Mouse (Mus musculus) forebrain, embryonic 13.5 days (tissue): Measurements from ENCODE around the gene Ubac2. TPM values are rescaled to one million over a fixed set of nuclear protein-coding genes. Genes with fewer than 3 reads are reported as not detected.

Source experiments
- ATAC-seq: fragments of 200-750 bp; cut with Nextera tagmentation; 2 replicates; pipeline ENCODE4 v1.8.0; 2017
- H3K27ac ChIP-seq: fragments of 300-500 bp; sonication (generic); 2 replicates; pipeline ENCODE4 v1.5.1; 2015; ENCODE audit warnings: inconsistent platforms, mild to moderate bottlenecking, moderate library complexity
- H3K27me3 ChIP-seq: fragments of 300-500 bp; sonication (generic); 2 replicates; pipeline ENCODE4 v1.6.1; 2015; ENCODE audit warnings: mild to moderate bottlenecking, inconsistent platforms
- H3K36me3 ChIP-seq: fragments of 300-500 bp; sonication (generic); 2 replicates; pipeline ENCODE4 v1.6.1; 2015; ENCODE audit warnings: mild to moderate bottlenecking, inconsistent platforms; ENCODE audit not compliant: poor library complexity, severe bottlenecking
- H3K4me1 ChIP-seq: fragments of 300-500 bp; sonication (generic); 2 replicates; pipeline ENCODE4 v1.6.1; 2015; ENCODE audit warnings: inconsistent platforms
- H3K4me2 ChIP-seq: fragments of 300-500 bp; sonication (generic); 2 replicates; pipeline ENCODE4 v1.6.1; 2015; ENCODE audit warnings: inconsistent platforms, mild to moderate bottlenecking, moderate library complexity
- H3K4me3 ChIP-seq: fragments of 300-500 bp; sonication (generic); 2 replicates; pipeline ENCODE4 v1.5.1; 2015; ENCODE audit warnings: mild to moderate bottlenecking, inconsistent platforms
- H3K9ac ChIP-seq: fragments of 300-500 bp; sonication (generic); 2 replicates; pipeline ENCODE4 v1.6.1; 2015; ENCODE audit warnings: mild to moderate bottlenecking, inconsistent platforms
- H3K9me3 ChIP-seq: fragments of 300-500 bp; sonication (generic); replicated peaks from 2 replicates; pipeline ENCODE4 v1.6.1; 2016; ENCODE audit warnings: inconsistent platforms
- WGBS: fragments of 180-500 bp; shearing (Covaris S2); methylation state at CpG from one replicate; pipeline ENCODE4 v1.1.7; 2015; 5-methylcytosine and 5-hydroxymethylcytosine counted together
- polyA plus RNA-seq: library from polyadenylated mRNA; unstranded; fragments of >200 nt; fragmentation: Nextera tagmentation; extraction: Ambion mirVana; gene quantifications from 2 replicates; pipeline ENCODE4 v1.2.1, GENCODE M21; 2015

The Ubac2 gene
- polyA plus RNA-seq, 1 experiment from 2014 or later: 56.4 TPM

DNA sequence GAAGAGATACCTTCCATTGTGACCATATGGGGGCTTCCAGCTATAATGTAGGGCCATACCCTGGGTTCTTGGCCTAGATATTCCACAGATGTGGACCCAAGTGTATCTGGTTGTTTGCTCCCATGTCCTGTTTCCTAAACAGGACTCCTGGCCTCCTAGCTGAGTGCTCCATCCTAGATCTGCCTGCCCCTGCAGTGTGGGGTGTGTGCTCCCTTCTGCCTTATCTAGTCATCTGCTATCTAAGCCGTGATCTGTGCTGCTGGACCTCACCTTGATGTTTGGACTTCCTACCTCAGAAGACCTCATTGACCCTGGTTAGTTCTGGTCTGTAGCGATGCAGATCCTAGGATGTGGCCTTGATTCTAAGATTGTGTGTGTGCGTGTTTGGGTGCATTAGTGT is 111.4 kb downstream of the Ubac2 start:
- Histone ChIP-seq H3K4me1 (no peaks in the 10 kb centered on the region), H3K27ac (no peak overlapping the region), H3K27me3 (no peaks in the 10 kb centered on the region), H3K9ac (no peak overlapping the region), H3K4me2 (no peak overlapping the region), H3K36me3 (peaks cover 9% of the 10 kb centered on the region), H3K9me3 (no peaks in the 10 kb centered on the region), H3K4me3 (no peak overlapping the region)
- 95% methylated on average over 3 of the region's 3 CpGs for WGBS
- ATAC-seq: no peak

DNA sequence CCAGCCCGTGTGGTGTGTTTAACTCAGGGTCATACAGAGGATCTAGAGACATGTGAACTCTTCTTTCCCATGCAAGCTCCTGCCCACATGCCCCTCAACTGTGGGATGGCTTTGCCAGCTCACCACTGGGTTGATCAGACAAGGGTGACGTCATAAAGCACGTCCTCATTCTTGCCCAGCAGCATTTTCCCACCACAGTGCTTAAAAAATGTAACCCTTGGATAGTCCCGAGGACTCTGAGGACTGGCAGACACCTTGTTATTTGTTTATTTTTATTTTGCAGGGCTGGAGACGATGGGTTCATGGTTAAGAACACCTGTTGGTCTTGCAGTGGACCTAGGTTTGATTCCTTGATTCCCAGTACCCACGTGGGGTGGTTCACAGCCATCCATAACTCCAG is 112.5 kb downstream of the Ubac2 start:
- H3K27me3 ChIP-seq: no peaks in the 10 kb centered on the region
- H3K4me3 ChIP-seq: no peak overlapping the region
- 89% methylated on average over 6 of the region's 6 CpGs for WGBS
- no peak overlapping the region for H3K9ac ChIP-seq
- no peaks in the 10 kb centered on the region for H3K4me1 ChIP-seq
- peaks cover 19% of the 10 kb centered on the region for H3K36me3 ChIP-seq
- H3K4me2 ChIP-seq: no peak overlapping the region
- no peaks in the 10 kb centered on the region for H3K9me3 ChIP-seq
- no peak overlapping the region for H3K27ac ChIP-seq
- no peak for ATAC-seq

DNA sequence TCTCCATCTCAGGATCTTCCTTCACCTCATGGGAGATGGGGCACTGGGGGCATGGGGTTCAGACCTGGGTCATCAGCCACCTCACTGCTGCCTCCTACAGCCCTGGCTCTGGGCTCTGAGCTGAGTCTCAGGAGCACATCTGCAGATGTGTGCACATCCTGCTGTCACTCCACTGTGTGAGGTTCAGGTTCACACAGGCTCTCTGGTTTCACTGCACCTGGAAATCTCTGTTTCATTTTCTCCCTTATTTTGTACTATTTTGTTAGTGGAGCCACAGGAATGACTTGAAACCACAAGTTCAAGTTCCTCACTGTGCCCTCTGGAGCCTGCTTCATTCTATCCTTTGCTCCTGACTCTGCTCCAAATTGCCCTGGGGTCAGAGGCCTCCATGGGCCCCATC is 113.5 kb downstream of the Ubac2 start:
- Histone ChIP-seq H3K27me3 (no peaks in the 10 kb centered on the region), H3K4me3 (no peak overlapping the region), H3K9me3 (no peaks in the 10 kb centered on the region), H3K4me1 (no peaks in the 10 kb centered on the region), H3K4me2 (no peak overlapping the region), H3K36me3 (peaks cover 26% of the 10 kb centered on the region), H3K9ac (no peak overlapping the region), H3K27ac (no peak overlapping the region)
- no peak for ATAC-seq

DNA sequence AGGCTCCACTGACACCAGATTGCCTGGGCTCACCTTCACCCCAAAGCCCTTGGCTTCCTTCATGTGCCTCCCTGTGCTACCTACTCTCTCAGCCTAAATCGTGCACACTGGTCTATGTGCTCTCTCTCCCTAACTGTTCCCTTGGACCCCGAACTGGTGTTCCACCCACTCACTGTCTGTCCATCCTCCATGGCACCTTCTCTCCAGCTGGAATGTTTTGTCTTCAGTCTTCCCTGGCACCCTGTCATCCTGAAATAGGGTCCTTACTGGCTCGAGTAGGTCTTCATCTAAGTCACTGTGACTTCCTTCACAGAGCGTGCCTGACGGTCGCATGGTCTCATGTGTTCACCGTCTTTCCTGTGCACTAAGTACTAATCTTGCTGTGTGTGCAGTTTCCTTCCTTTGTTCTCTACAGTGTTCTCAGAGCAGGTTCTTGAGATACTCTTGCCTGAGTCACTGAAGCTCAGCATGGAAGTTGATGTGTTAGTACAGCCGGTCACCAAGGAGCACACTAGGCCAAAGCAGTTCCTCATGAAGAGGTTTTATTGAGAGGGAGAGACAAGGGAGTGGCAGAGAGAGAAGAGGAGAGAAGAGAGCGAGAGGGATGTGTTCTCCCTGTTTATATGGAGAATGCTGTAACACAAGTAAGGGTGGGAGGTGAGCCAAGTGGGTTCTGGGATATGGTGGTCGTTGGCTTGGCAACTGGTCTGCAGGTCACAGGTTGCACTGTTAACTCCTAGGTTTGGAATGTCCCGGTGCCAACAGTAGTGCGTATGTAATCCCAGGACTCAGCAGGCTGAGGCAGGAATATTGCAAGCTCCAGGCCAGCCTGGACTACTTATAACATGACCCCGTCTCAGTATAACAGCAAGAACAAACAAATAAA is 114.2 kb downstream of the Ubac2 start:
- Histone ChIP-seq H3K4me1 (no peaks in the 10 kb centered on the region), H3K27ac (no peak overlapping the region), H3K36me3 (peaks cover 33% of the 10 kb centered on the region), H3K27me3 (no peaks in the 10 kb centered on the region), H3K4me3 (no peak overlapping the region), H3K9me3 (no peaks in the 10 kb centered on the region), H3K4me2 (no peak overlapping the region), H3K9ac (no peak overlapping the region)
- 94% methylated on average over 13 of the region's 13 CpGs for WGBS
- no peak for ATAC-seq

DNA sequence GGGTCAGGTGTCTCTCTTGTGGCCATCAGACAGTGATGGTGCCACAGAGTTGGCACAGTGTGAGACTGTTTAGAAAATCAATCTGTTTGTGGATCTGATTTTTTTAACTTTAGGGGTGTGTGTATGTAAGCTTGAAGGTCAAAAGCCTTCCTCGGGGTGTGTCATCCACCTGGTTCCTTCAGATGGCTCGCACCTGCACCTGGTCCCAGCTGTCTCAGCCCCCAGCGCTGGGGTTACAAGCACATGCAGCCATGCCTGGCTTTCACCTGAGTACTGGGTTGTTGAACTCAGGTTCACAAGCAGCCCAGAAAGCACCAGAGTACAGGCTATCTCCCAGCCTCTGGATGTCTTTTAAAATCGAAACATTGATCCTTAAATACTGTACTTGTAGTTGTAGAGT is 115.2 kb downstream of the Ubac2 start:
- Histone ChIP-seq H3K4me3 (no peak overlapping the region), H3K27ac (no peak overlapping the region), H3K9ac (no peak overlapping the region), H3K36me3 (peaks cover 35% of the 10 kb centered on the region), H3K4me2 (no peak overlapping the region), H3K9me3 (no peaks in the 10 kb centered on the region), H3K4me1 (no peaks in the 10 kb centered on the region), H3K27me3 (no peaks in the 10 kb centered on the region)
- WGBS: 96% methylated on average over 4 of the region's 4 CpGs
- ATAC-seq: no peak

DNA sequence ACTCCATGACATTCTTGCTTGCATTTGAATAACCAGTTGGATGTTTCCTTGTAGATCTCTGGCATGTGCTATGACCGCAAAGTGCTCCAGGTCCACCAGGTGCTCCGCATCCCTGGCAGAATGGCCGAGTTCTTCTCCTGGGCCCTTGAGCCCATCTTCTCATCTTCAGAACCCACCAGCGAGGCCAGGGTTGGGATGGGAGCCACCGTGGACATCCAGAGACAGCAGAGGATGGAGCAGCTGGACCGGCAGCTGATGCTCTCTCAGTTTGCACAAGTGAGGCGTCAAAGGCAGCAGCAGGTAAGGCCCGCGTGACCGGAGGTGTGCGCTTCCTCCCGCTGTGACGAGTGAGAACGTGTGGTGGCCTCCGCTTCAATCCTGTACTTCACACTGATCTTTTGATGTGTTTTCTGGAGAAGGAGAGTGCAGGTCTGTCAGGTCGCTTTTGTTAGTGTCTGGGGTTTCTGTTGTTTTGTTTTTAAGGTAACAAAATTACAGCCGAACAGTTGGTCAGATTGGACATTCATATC is 115.8 kb downstream of the Ubac2 start:
- ATAC-seq: no peak
- no peaks in the 10 kb centered on the region for H3K4me1 ChIP-seq
- no peak overlapping the region for H3K27ac ChIP-seq
- H3K9me3 ChIP-seq: no peaks in the 10 kb centered on the region
- H3K4me2 ChIP-seq: no peak overlapping the region
- no peak overlapping the region for H3K4me3 ChIP-seq
- 94% methylated on average over 17 of the region's 17 CpGs for WGBS
- peaks cover 35% of the 10 kb centered on the region for H3K36me3 ChIP-seq
- no peaks in the 10 kb centered on the region for H3K27me3 ChIP-seq
- no peak overlapping the region for H3K9ac ChIP-seq

DNA sequence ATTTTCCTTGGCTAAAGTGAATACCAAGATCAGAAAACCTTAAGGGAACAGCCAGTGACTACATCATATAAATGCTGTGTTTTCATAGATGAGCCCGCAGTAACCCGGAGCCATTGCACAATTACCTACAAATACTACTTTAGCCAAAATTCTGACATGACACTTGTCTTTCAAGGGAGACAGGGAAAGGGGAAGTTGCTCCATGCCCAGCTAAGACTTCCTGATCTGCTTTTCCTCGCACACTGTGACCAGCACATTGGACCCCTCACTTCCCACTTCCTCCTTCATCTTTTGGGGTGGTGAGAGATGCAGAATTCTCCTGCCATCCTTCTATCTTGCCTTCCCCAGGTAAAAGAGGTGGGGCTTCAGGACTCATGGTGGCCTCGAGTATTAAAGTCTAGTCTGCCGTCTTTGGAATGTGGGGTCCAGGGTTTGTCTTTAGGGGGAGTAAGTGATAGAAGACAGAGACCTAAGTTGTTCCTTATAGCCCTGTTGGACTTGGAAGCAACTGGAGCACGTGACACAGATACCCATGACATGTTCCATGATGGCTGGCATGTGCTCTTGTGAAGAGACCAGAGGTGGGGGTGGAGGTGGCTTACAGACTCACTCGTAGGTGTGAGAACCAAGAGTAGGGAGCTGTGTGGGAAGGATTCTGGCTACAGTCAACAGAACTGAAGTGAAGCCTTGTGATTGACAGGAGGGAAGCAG is 116.6 kb downstream of the Ubac2 start:
- Histone ChIP-seq H3K27ac (no peak overlapping the region), H3K4me3 (no peak overlapping the region), H3K27me3 (no peaks in the 10 kb centered on the region), H3K4me2 (no peak overlapping the region), H3K9me3 (no peaks in the 10 kb centered on the region), H3K9ac (no peak overlapping the region), H3K4me1 (no peaks in the 10 kb centered on the region), H3K36me3 (peaks cover 35% of the 10 kb centered on the region)
- no peak for ATAC-seq
- WGBS: 92% methylated on average over 7 of the region's 7 CpGs

DNA sequence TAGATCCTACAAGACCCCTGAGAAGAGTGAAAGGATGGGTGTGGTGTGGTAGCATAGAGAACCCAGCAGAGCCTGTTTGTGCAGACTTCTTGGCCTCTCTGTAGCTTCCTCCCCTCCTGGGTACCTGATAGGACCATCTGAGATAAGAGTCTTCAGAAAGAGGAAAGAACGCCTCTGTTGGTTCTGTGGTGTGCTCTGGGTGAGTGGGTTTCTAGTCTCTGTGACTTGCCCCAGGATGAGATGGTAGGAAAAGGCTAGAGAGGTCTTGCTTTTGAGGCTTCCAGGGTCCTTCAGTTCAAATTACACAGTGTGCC is 117.1 kb downstream of the Ubac2 start:
- WGBS: 100% methylated on average over 1 of the region's 1 CpGs
- Histone ChIP-seq H3K9me3 (no peaks in the 10 kb centered on the region), H3K4me2 (no peak overlapping the region), H3K27ac (no peak overlapping the region), H3K27me3 (no peaks in the 10 kb centered on the region), H3K9ac (no peak overlapping the region), H3K4me1 (no peaks in the 10 kb centered on the region), H3K4me3 (no peak overlapping the region), H3K36me3 (peaks cover 35% of the 10 kb centered on the region)
- ATAC-seq: no peak

DNA sequence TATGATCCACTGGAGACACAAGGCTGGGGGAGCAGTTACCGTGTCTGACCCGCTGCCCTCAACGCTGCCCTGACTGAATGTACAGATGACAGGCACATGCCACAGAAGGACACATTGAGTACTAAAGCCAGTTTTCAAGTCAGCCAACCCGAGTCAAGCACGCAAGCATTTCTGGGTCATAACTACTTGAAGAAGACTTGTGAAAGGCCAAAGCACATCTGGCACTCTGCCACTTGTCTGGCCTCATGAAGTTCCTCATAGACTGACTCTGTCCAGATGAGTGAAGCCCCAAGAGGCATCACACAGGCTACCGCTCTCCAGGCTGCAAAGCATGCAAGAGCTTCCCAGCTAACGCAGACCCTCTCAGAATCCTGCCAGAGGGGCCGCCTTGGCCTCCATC is 118.4 kb downstream of the Ubac2 start:
- WGBS: 97% methylated on average over 8 of the region's 8 CpGs
- no peak overlapping the region for H3K4me3 ChIP-seq
- H3K36me3 ChIP-seq: peaks cover 35% of the 10 kb centered on the region
- no peak overlapping the region for H3K9ac ChIP-seq
- H3K27me3 ChIP-seq: no peaks in the 10 kb centered on the region
- H3K4me2 ChIP-seq: no peak overlapping the region
- H3K4me1 ChIP-seq: no peaks in the 10 kb centered on the region
- H3K9me3 ChIP-seq: no peaks in the 10 kb centered on the region
- no peak for ATAC-seq
- H3K27ac ChIP-seq: no peak overlapping the region

DNA sequence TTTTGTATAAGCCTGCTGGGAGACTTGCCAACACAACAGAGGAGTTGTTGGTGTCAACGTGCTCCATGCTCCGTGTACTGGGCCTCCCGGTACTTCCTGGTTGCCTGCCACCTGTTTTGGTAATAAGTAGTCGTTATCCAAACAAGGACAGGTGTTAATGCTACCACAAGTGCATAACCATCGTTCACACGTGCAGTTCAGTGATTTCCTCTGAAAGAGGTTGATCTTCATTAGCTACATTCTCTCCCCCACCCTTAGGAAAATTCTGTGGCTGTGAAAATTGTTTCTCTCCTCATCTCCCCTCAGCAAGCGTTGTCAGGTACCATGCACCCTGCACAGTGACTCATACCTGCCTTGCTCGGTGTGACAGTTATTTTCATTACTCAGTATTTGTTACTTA is 121.0 kb downstream of the Ubac2 start:
- whole genome bisulfite sequencing: 73% methylated on average over 8 of the region's 8 CpGs
- H3K4me3 ChIP-seq: no peak overlapping the region

DNA sequence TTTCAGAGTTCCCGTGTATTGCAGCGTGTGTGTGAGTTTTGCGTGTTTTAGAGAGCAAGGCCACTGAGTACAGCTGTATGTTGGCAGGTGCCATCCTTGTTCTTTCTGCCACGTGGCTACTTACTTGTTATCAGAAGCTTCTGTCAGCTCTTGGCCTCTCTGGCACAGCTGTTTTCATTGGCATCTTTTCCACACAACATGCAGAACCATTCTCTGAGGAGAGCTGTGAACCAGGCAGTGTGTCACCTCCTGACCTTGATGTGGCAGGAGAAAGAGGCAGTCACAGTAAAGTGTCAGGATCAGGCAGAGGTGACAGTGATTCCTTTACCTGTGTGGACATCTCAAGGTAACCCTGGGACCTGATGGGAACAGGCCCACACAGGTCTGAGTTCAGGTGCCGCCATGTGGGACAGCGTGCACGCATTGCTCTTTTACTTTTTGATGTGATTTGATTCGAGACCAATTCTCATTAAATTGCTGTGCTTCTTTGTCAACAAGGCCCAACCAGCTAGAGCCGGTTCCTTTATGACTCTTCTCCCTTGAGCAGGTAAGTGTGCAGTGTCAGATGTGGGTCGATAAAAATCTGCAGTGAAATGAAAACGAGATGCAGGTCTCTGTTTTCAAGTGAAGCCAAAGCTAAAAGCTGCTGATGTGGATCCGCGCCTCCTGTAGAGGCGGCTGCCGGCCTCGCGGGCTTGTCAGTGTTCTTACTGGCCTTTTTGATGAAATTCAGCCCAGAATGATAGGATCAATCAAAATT is 122.1 kb downstream of the Ubac2 start:
- no peak overlapping the region for H3K27ac ChIP-seq
- ATAC-seq: no peak

More for the DNA sequence above, 121.0 kb downstream of the Ubac2 start:
- peaks cover 33% of the 10 kb centered on the region for H3K36me3 ChIP-seq
- H3K9me3 ChIP-seq: no peaks in the 10 kb centered on the region
- no peak overlapping the region for H3K27ac ChIP-seq
- no peak overlapping the region for H3K4me2 ChIP-seq
- ATAC-seq: 0 out of 2 replicates have a peak, but pooled peaks have one; percentile 15
- no peaks in the 10 kb centered on the region for H3K27me3 ChIP-seq
- no peak overlapping the region for H3K9ac ChIP-seq
- no peaks in the 10 kb centered on the region for H3K4me1 ChIP-seq

DNA sequence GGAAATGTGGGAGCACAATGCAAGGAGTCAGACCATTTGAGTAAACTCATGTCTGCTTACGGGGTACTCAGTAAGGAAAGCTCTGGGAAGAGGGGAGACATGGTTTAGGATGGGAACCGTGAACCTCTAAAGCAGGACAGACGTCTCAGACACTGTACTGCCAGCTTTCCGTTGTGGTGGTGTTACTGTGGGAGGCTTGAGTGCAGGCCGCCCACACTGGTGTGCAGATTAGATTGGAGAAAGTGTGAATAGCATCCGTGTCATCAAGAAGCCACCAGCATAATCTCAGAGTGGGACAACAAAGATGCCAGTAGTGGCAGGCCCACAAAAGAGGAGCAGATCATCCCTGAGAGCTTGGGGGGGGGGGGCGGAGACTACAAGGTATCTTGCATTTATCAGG is 123.8 kb downstream of the Ubac2 start:
- H3K4me1 ChIP-seq: no peaks in the 10 kb centered on the region
- H3K27ac ChIP-seq: no peak overlapping the region
- H3K9me3 ChIP-seq: no peaks in the 10 kb centered on the region
- no peak overlapping the region for H3K4me2 ChIP-seq
- no peaks in the 10 kb centered on the region for H3K27me3 ChIP-seq
- no peak overlapping the region for H3K4me3 ChIP-seq
- H3K36me3 ChIP-seq: peaks cover 10% of the 10 kb centered on the region; the same call in 1 of the 2 replicates
- no peak overlapping the region for H3K9ac ChIP-seq
- ATAC-seq: no peak
- WGBS: 93% methylated on average over 7 of the region's 7 CpGs

More for the DNA sequence above, 122.1 kb downstream of the Ubac2 start:
- peaks cover 23% of the 10 kb centered on the region; the same call in 1 of the 2 replicates for H3K36me3 ChIP-seq
- H3K4me3 ChIP-seq: no peak overlapping the region
- no peak overlapping the region for H3K4me2 ChIP-seq
- no peak overlapping the region for H3K9ac ChIP-seq
- H3K9me3 ChIP-seq: no peaks in the 10 kb centered on the region
- WGBS: 94% methylated on average over 17 of the region's 17 CpGs
- H3K4me1 ChIP-seq: no peaks in the 10 kb centered on the region
- no peaks in the 10 kb centered on the region for H3K27me3 ChIP-seq
